Mouse (Mus musculus) heart, postnatal 0 days (tissue): ENCODE data around the gene Gga1. TPM values are rescaled to one million over a fixed set of nuclear protein-coding genes. Genes with fewer than 3 reads are reported as not detected.

ENCODE experiments used
- ATAC-seq: fragments of 200-750 bp; cut with Nextera tagmentation; 2 replicates; pipeline ENCODE4 v1.8.0; 2017; ENCODE audit warnings: low read depth, moderate number of reproducible peaks, moderate library complexity; ENCODE audit not compliant: insufficient read depth
- DNase-seq: peaks from one replicate; pipeline ENCODE4 v3.0.0-alpha.2; 2016; ENCODE audit warnings: low spot score
- H3K27ac ChIP-seq: fragments of 300-500 bp; sonication (generic); 2 replicates; pipeline ENCODE4 v1.5.1; 2014; ENCODE audit warnings: low read depth, mild to moderate bottlenecking
- H3K27me3 ChIP-seq: fragments of 300-500 bp; sonication (generic); 2 replicates; pipeline ENCODE4 v1.6.1; 2014; ENCODE audit warnings: low read length, mixed read lengths; ENCODE audit not compliant: control insufficient read depth, insufficient read depth
- H3K36me3 ChIP-seq: fragments of 300-500 bp; sonication (generic); replicated peaks from 2 replicates; pipeline ENCODE4 v1.6.1; 2014; ENCODE audit warnings: low read length, mixed read lengths; ENCODE audit not compliant: control insufficient read depth, insufficient read depth
- H3K4me1 ChIP-seq: fragments of 300-500 bp; sonication (generic); 2 replicates; pipeline ENCODE4 v1.6.1; 2014; ENCODE audit warnings: antibody characterized with exemption; ENCODE audit not compliant: control insufficient read depth, insufficient read depth
- H3K4me2 ChIP-seq: fragments of 300-500 bp; sonication (generic); 2 replicates; pipeline ENCODE4 v1.6.1; 2014; ENCODE audit warnings: low read depth, mild to moderate bottlenecking, low read length, moderate library complexity
- H3K4me3 ChIP-seq: fragments of 300-500 bp; sonication (generic); 2 replicates; pipeline ENCODE4 v1.5.1; 2014; ENCODE audit warnings: low read depth, low read length
- H3K9ac ChIP-seq: fragments of 300-500 bp; sonication (generic); replicated peaks from 2 replicates; pipeline ENCODE4 v1.6.1; 2014; ENCODE audit warnings: low read depth, low read length, mixed read lengths
- H3K9me3 ChIP-seq: fragments of 300-500 bp; sonication (generic); replicated peaks from 2 replicates; pipeline ENCODE4 v1.6.1; 2016; ENCODE audit warnings: low read length; ENCODE audit not compliant: control insufficient read depth
- CTCF ChIP-seq: IDR thresholded peaks from 2 replicates; pipeline ENCODE4 v1.5.1; 2016; ENCODE audit warnings: antibody characterized with exemption, control low read depth, low read depth
- EP300 ChIP-seq: IDR thresholded peaks from 2 replicates; pipeline ENCODE4 v1.6.1; 2016; ENCODE audit warnings: antibody characterized with exemption, low read depth
- WGBS: fragments of 180-500 bp; shearing (Covaris S2); extraction: QIAGEN DNeasy Blood & Tissue Kit; methylation state at CpG from one replicate; pipeline ENCODE4 v1.1.7; 2014; 5-methylcytosine and 5-hydroxymethylcytosine counted together
- polyA plus RNA-seq: library from polyadenylated mRNA; unstranded; fragments of >200 nt; fragmentation: Nextera tagmentation; extraction: Ambion mirVana; gene quantifications from 2 replicates; pipeline ENCODE4 v1.2.1, GENCODE M21; 2015
- total RNA-seq: library from RNA; depleted of rRNA; stranded (reverse); fragments of >200 nt; gene quantifications from 2 replicates; pipeline ENCODE4 v1.2.3, GENCODE M21; 2014; ENCODE audit warnings: low replicate concordance

Gga1 gene
- total and polyA plus RNA-seq, 2 experiments from 2014 or later: 32.4 TPM

DNA sequence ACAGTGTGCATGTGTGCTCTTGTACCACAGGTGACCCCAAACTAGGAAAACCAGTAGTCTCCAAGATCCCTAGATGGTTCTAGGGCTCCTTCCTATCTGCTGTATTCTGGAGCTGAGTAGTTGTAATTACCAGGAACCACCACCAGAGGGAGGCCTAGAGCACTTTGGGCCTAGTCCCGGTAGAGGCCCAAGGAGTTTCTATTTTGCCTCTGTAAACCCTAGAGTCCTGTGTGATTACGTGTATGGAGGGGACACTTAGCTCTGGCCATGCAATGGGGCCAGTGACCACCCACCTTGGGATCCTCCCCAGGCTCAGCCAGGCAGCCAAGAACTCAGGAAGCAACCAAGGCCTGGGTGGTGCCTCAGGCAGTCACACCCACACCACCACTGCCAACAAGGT lies 26.3 kb downstream of the Gga1 start:
- 3% methylated on average over 2 of the region's 2 CpGs for WGBS
- peak; percentile 12; the same call in 1 of the 2 replicates for ATAC-seq
- no peak overlapping the region for H3K27ac ChIP-seq

DNA sequence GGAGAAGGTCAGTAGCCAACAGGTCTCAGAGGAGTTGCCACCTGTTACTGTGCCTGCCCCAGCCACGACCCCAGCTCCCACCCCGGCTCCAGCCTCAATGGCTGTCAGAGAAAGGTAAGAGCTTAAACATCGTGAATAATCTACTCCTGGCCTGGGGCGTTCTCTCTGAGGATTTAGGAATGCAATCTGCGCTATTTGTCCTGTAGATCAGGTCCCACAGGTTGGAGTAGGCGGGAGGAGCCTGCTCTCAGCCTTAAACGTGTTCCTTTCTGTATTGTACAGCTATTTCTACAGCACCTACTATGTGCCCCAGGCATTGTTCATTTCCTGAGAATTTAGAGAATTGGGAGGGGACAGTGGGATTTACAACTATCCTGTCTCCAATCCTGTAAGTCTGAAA lies 31.4 kb downstream of the Gga1 start:
- Histone ChIP-seq H3K27me3 (no peaks in the 10 kb centered on the region), H3K9ac (0 out of 2 replicates have a peak overlapping the region, but pooled peaks have one; percentile 16), H3K36me3 (peaks cover 69% of the 10 kb centered on the region), H3K4me2 (no peak overlapping the region), H3K4me3 (no peak overlapping the region), H3K9me3 (no peaks in the 10 kb centered on the region), H3K27ac (no peak overlapping the region), H3K4me1 (no peaks in the 10 kb centered on the region)
- ATAC-seq: no peak
- 79% methylated on average over 7 of the region's 7 CpGs for WGBS
- no peak for TF ChIP-seq EP300
- TF ChIP-seq CTCF: no peak
- DNase-seq: no peak

More for the DNA sequence above, 26.3 kb downstream of the Gga1 start:
- Histone ChIP-seq H3K27me3 (no peaks in the 10 kb centered on the region), H3K36me3 (peaks cover 38% of the 10 kb centered on the region), H3K4me2 (no peak overlapping the region), H3K9ac (no peak overlapping the region), H3K9me3 (no peaks in the 10 kb centered on the region), H3K4me1 (peaks cover 23% of the 10 kb centered on the region), H3K4me3 (no peak overlapping the region)
- DNase-seq: peak; percentile 63
- TF ChIP-seq CTCF (peak; percentile 88), EP300 (no peak)

DNA sequence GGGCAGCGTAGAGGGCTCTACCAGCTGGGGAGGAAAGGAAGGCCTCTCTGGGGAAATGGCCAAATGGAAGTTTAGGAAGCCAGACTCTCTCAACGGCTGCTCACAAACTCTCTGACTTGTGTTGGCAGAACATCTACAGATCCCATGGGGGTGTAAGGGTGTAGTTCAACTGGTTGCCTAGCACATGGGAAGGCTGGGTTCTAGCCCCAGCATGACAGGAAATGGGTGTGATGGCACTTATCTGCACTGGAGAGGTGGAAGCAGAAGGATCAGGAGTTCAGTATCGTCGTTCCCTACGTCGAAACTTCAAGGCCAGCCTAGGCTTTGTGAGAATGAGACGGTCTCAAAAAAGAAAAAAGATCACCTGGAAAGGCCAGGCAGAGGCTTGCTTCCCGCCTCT lies 32.0 kb downstream of the Gga1 start:
- H3K4me1 ChIP-seq: 0 out of 2 replicates have a peak, but pooled peaks cover 2% of the 10 kb centered on the region
- no peaks in the 10 kb centered on the region for H3K27me3 ChIP-seq
- DNase-seq (no peak), ATAC-seq (no peak)
- no peak overlapping the region for H3K9ac ChIP-seq
- H3K4me3 ChIP-seq: no peak overlapping the region
- H3K9me3 ChIP-seq: no peaks in the 10 kb centered on the region
- no peak for TF ChIP-seq CTCF
- no peak for TF ChIP-seq EP300
- WGBS: 73% methylated on average over 8 of the region's 8 CpGs
- H3K36me3 ChIP-seq: peaks cover 68% of the 10 kb centered on the region
- H3K27ac ChIP-seq: no peak overlapping the region
- no peak overlapping the region for H3K4me2 ChIP-seq

DNA sequence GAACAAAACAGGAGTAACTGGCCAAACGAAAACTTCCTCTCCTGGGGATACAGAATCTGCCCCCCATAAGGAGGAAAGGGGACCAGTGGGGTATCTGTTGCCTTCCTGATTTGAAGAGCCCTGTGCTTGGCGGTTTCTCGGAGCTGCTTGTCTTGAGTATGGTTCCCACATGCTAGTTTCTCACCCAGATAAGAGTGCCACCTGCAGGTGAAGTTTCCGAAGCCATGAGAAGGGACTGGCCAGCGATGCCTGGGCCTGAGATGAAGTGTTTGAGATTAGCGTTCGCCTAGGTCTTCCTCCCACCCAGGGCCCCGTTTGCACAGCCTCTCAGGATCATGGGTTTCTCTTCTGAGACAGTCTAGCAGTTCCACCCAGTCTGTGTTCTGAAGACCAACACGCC lies 35.0 kb downstream of the Gga1 start:
- Histone ChIP-seq H3K9ac (no peak overlapping the region), H3K27ac (no peak overlapping the region), H3K4me2 (no peak overlapping the region), H3K9me3 (no peaks in the 10 kb centered on the region), H3K36me3 (peaks cover 43% of the 10 kb centered on the region), H3K4me1 (peaks cover 12% of the 10 kb centered on the region; the same call in 1 of the 2 replicates), H3K4me3 (no peak overlapping the region), H3K27me3 (no peaks in the 10 kb centered on the region)
- 38% methylated on average over 9 of the region's 9 CpGs for WGBS
- ATAC-seq (no peak), DNase-seq (no peak)
- TF ChIP-seq CTCF (no peak; the same call in 1 of the 2 replicates), EP300 (no peak)

DNA sequence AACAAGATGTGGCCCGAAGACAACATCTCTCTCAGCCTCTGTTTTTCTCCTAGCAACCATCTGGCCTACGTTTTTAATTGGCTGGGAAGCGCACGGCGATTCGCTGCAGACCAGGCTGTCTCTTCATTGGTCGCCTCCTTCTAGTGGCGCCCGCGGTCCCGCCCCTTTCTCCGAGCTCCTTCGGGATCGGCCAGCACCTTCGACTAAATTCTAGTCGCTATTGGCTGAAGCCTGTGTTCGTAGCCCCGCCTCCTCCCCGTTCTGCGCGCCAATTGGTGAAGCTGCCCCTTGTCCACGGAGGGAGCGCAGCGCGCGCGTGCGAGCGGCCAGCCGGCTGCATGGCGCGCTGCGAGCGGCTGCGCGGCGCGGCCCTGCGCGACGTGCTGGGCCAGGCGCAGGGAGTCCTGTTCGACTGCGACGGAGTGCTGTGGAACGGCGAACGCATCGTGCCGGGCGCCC lies 36.7 kb downstream of the Gga1 start, which contains the start of gene Pdxp:
Pdxp (plus strand) TSS at position 288 of the 459 bp plus-strand sequence.
- WGBS: under 1% methylated on average over 46 of the region's 51 CpGs
- H3K36me3 ChIP-seq: peaks cover 26% of the 10 kb centered on the region

More for the DNA sequence above, 36.7 kb downstream of the Gga1 start, which contains the start of gene Pdxp:
- Histone ChIP-seq H3K9ac (peak within 1 kb of the TSS; percentile 53), H3K4me2 (peak within 1 kb of the TSS; percentile 96), H3K4me1 (peaks cover 12% of the 10 kb centered on the region; the same call in 1 of the 2 replicates), H3K27me3 (no peaks in the 10 kb centered on the region), H3K4me3 (peak within 1 kb of the TSS; percentile 54), H3K9me3 (no peaks in the 10 kb centered on the region), H3K27ac (0 out of 2 replicates have a peak within 1 kb of the TSS, but pooled peaks have one; percentile 18)
- TF ChIP-seq EP300 (no peak), CTCF (no peak)
- ATAC-seq (peak; percentile 89), DNase-seq (peak; percentile 98)
